In the genomic region with DNA sequence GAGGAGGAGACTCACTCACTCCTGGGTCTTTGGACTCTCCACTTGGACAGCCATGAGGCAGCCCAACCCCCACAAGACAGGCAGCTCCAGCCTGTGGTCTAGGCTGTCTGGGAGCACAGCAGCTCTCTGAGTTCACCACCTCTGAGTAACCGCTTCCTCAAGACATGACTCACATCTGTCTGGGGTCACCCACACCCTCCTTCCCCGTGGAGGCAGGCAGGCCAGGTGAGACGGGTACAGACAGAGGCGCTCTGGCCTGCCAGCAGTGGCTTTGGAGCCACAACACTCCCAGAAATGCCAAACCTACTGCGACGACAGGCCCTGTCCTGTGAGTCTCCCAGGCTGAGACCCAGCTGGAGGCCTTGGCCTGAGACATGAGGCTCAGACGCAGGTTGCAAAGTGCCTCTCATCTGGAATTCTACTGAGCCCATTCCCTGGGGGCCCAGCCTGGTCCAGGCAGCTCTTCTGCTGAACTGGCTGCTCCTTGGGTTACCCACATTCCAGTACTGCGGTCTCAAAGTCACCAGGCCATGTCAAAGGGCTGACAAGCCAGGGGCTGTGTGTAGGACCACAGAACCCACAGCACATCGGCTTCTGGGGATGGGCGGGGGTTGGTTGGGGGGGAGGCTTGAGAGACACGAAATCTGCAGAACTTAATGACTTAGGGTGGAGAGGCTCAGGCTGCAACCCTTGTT, we compare ENCODE assay signal across 7 mouse cellular contexts. TPM values are rescaled to one million over a fixed set of nuclear protein-coding genes. Genes with fewer than 3 reads are reported as not detected.
DNase-seq lines count a peak whose midpoint lies in the region; ATAC-seq lines count a peak whose summit lies in the region.

No protein-coding gene starts in this region.

- H3K4me2 ChIP-seq in midbrain, embryonic 13.5 days (replicated peaks), result no peak overlapping the region
- no peak overlapping the region for H3K4me2 ChIP-seq in midbrain, embryonic 14.5 days (ENCODE audit: low read length)

- H3K9ac ChIP-seq in midbrain, embryonic 13.5 days (replicated peaks), result no peak overlapping the region
- no peak overlapping the region for H3K9ac ChIP-seq in midbrain, embryonic 14.5 days (replicated peaks; ENCODE audit: low read length)

- peak; percentile 8 for ATAC-seq in midbrain, embryonic 13.5 days
- peak; percentile 82 for ATAC-seq in common myeloid progenitor, adult 5-6 weeks (replicated peaks; ENCODE audit: low read depth, poor library complexity, severe bottlenecking)
- no peak for ATAC-seq in midbrain, embryonic 14.5 days (ENCODE audit: low FRiP score, low TSS enrichment)

- H3K27me3 ChIP-seq in midbrain, embryonic 13.5 days, result no peaks in the 10 kb centered on the region
- peaks cover 24% of the 10 kb centered on the region for H3K27me3 ChIP-seq in midbrain, embryonic 10.5 days (ENCODE audit: low read depth, poor library complexity, severe bottlenecking)
- H3K27me3 ChIP-seq in midbrain, embryonic 14.5 days (ENCODE audit: control insufficient read depth, insufficient read depth, low read length), result no peaks in the 10 kb centered on the region

- H3K36me3 ChIP-seq in midbrain, embryonic 13.5 days, result no peaks in the 10 kb centered on the region
- no peaks in the 10 kb centered on the region for H3K36me3 ChIP-seq in midbrain, embryonic 10.5 days
- no peaks in the 10 kb centered on the region for H3K36me3 ChIP-seq in midbrain, embryonic 14.5 days (ENCODE audit: control insufficient read depth, insufficient read depth, low read length)

- H3K4me1 ChIP-seq in midbrain, embryonic 13.5 days (replicated peaks), result peaks cover 86% of the 10 kb centered on the region
- H3K4me1 ChIP-seq in midbrain, embryonic 10.5 days, result peaks cover 73% of the 10 kb centered on the region
- H3K4me1 ChIP-seq in midbrain, embryonic 14.5 days (ENCODE audit: control insufficient read depth, insufficient read depth, low read length), result peaks cover 57% of the 10 kb centered on the region

- 74% methylated on average over 11 of the region's 11 CpGs for WGBS in midbrain, embryonic 13.5 days
- 66% methylated on average over 11 of the region's 11 CpGs for WGBS in midbrain, embryonic 10.5 days
- 72% methylated on average over 11 of the region's 11 CpGs for WGBS in midbrain, embryonic 14.5 days

- no peak overlapping the region for H3K4me3 ChIP-seq in midbrain, embryonic 13.5 days (replicated peaks)
- H3K4me3 ChIP-seq in midbrain, embryonic 10.5 days, result no peak overlapping the region
- no peak overlapping the region for H3K4me3 ChIP-seq in midbrain, embryonic 14.5 days (replicated peaks; ENCODE audit: low read depth, low read length)

- H3K27ac ChIP-seq in midbrain, embryonic 13.5 days, result no peak overlapping the region
- H3K27ac ChIP-seq in midbrain, embryonic 10.5 days (replicated peaks), result no peak overlapping the region
- H3K27ac ChIP-seq in midbrain, embryonic 14.5 days (replicated peaks; ENCODE audit: low read depth, low read length), result no peak overlapping the region

- H3K9me3 ChIP-seq in midbrain, embryonic 13.5 days, result no peaks in the 10 kb centered on the region
- H3K9me3 ChIP-seq in midbrain, embryonic 10.5 days (replicated peaks), result no peaks in the 10 kb centered on the region
- H3K9me3 ChIP-seq in midbrain, embryonic 14.5 days (ENCODE audit: control insufficient read depth, low read length), result no peaks in the 10 kb centered on the region

- no peak for DNase-seq in midbrain, embryonic 10.5 days (ENCODE audit: low spot score)
- peak; percentile 74 to 89 for DNase-seq in kidney, postnatal 25 days
- peak; percentile 73 for DNase-seq in thymus, postnatal 25 days
- no peak for DNase-seq in layer of hippocampus, adult 8-10 months (ENCODE audit: low spot score in 2 of 2)
- DNase-seq in midbrain, embryonic 14.5 days, result no peak

RNA-seq across cellular contexts. Expression of gene Pmepa1, which starts 12.6 kb away (rescaled TPM):
- 3.9 and 4.7 TPM in 2 replicates for polyA plus RNA-seq in midbrain, embryonic 13.5 days (2015; fragmentation: Nextera tagmentation; extraction: Ambion mirVana)
- polyA plus RNA-seq in midbrain, embryonic 10.5 days (2016; fragmentation: Nextera tagmentation; extraction: Ambion mirVana), result 1.2 and 2.0 TPM in 2 replicates
- 0.18 TPM in 1 of 2 replicates, not detected in the other for total RNA-seq in common myeloid progenitor, adult 5-6 weeks (2017)
- 10 to 100 TPM; 15.0 to 37.8 (median 25.3) TPM for total RNA-seq in layer of hippocampus, adult 8-10 months (2022)
- 5.7 and 6.4 TPM in 2 replicates for polyA plus RNA-seq in midbrain, embryonic 14.5 days (2014; fragmentation: Nextera tagmentation; extraction: Ambion mirVana)

RNA-seq across cellular contexts. Expression of gene Zbp1, which starts 45.1 kb away (rescaled TPM):
- 0.27 and 0.50 TPM in 2 replicates for polyA plus RNA-seq in midbrain, embryonic 13.5 days (2015; fragmentation: Nextera tagmentation; extraction: Ambion mirVana)
- 0.28 and 0.43 TPM in 2 replicates for polyA plus RNA-seq in midbrain, embryonic 10.5 days (2016; fragmentation: Nextera tagmentation; extraction: Ambion mirVana)
- 0.15 and 6.0 TPM in 2 replicates for total RNA-seq in common myeloid progenitor, adult 5-6 weeks (2017)
- total RNA-seq in layer of hippocampus, adult 8-10 months (2022), result 1 to 10 TPM in 2 of 4 experiments, not detected in 2; 1.5 to 2.5 TPM
- 1.7 TPM in 1 of 2 replicates, not detected in the other for polyA plus RNA-seq in midbrain, embryonic 14.5 days (2014; fragmentation: Nextera tagmentation; extraction: Ambion mirVana)

Comparison
In these comparisons a context has a peak if more than half of its experiments do, and no peak if none do; other contexts are left out.
1. DNase-seq: peak in kidney, postnatal 25 days (2 of 2) and thymus, postnatal 25 days (single experiment); none in midbrain, embryonic 10.5 days (single experiment), layer of hippocampus, adult 8-10 months (0 of 2) and midbrain, embryonic 14.5 days (single experiment).